Mouse (Mus musculus): ENCODE data around the gene Rimbp3. TPM values are rescaled to one million over a fixed set of nuclear protein-coding genes. Genes with fewer than 3 reads are reported as not detected.
"Not testable (repeated sequence)": the region's sequence is repeated elsewhere in the genome, so short reads cannot be mapped to it uniquely, and the experiment has no call there.

Rimbp3 gene
- 0.46 and 0.52 TPM in 2 replicates for polyA plus RNA-seq (2016; fragmentation: Nextera tagmentation; extraction: Ambion mirVana)

DNA sequence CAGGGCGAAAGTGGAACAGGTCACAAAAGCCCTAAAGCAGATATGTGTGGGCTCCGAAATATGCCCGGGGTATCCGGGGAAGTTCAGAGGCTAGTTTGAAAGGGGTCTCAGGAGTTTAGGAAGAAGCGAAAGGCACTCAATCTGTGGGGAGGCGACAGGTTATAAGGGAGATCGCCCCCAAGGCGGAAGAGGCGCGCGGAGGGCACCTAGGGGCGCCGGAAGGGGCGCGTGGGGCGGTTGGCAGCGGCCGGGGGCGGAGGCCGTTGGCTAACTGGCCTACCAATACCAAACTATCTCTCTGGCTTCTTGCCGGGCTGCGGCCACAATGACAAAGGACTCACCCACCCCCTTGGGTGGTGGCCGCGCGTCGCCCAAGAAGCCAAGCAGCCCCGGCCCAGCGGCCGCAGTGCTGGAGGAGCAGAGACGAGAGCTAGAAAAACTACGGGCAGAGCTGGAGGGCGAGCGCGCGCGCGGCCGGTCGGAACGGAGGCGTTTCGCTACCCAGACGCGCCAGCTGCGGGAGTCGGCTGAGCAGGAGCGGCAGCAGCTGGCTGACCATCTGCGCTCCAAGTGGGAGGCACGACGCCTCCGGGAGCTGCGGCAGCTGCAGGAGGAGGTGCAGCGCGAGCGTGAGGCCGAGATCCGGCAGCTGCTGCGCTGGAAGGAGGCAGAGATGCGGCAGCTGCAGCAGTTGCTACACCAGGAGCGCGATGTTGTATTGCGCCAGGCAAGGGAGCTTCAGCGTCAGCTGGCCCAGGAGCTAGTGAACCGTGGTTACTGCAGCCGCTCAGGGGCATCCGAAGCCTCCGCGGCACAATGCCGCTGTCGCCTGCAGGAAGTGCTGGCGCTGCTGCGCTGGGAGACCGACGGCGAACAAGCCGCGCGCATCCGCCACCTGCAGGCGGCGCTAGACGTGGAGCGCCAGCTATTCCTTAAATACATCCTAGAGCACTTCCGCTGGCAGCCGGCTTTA lies at the start of gene Rimbp3:
Gene Rimbp3 (plus strand): TSS at position 215 of the 973 bp plus-strand sequence.
- peak within 1 kb of the TSS; percentile 47 for H3K4me3 ChIP-seq
- peaks cover 21% of the 10 kb centered on the region for H3K4me1 ChIP-seq
- WGBS: under 1% methylated on average over 85 of the region's 85 CpGs
- H3K27me3 ChIP-seq: peaks cover 42% of the 10 kb centered on the region
- H3K27ac ChIP-seq: peak within 1 kb of the TSS; percentile 14; the same call in 1 of the 2 replicates
- peak within 1 kb of the TSS; percentile 98 for H3K4me2 ChIP-seq (replicated peaks)
- no peaks in the 10 kb centered on the region for H3K9me3 ChIP-seq
- peak; percentile 65; the same call in 1 of the 2 replicates for ATAC-seq (ENCODE audit: insufficient number of reproducible peaks, insufficient read depth, low FRiP score, low TSS enrichment)
- peak within 1 kb of the TSS; percentile 63 for H3K9ac ChIP-seq
- H3K36me3 ChIP-seq: no peaks in the 10 kb centered on the region

DNA sequence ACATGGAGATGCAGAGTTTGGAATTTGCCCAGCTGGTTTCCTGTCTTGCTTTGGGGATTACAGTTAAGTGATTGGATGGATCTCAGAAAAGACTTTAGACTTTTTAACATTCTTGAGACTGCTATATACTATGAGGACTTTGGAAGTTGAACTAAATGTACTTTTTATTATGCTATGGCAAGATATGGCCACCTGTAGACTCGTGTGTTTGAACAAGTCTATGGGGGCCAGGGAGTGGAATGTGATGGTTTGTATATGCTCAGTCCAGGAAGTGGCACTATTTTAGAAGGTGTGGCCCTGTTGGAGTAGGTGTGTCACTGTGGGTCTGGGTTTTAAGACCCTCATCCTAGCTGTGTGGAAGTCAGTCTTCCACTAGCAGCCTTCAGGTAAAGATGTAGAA lies 42.9 kb upstream of the Rimbp3 start:
- WGBS: 91% methylated on average over 1 of the region's 1 CpGs

DNA sequence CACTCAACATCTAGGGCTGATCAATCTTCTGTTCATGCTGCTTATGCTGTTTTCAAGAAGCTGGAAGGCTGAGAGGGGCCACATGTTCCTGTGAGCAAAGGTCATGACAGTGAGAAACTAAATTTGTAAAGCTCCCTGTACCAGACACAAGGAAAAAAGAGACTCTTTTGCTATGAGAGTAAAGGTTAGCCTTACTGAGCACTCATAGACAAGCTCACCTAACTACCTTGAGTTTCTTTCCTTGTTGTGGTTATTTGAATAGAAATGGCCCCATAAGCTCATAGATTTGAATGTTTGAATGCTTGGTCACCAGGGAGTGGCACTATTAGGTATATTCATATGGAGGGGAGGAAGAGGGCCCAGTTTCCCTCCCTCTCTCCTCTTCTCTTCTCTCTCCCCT lies 41.2 kb upstream of the Rimbp3 start:
- H3K9ac ChIP-seq: no peak overlapping the region
- peaks cover 47% of the 10 kb centered on the region for H3K36me3 ChIP-seq
- H3K4me1 ChIP-seq: no peaks in the 10 kb centered on the region
- no peak for ATAC-seq (ENCODE audit: insufficient number of reproducible peaks, insufficient read depth, low FRiP score, low TSS enrichment)
- H3K9me3 ChIP-seq: no peaks in the 10 kb centered on the region
- H3K4me2 ChIP-seq (replicated peaks): no peak overlapping the region
- no peak overlapping the region for H3K27ac ChIP-seq
- no peak overlapping the region for H3K4me3 ChIP-seq
- no peaks in the 10 kb centered on the region for H3K27me3 ChIP-seq

More for the DNA sequence above, 42.9 kb upstream of the Rimbp3 start:
- H3K4me3 ChIP-seq; H3K27me3 ChIP-seq; H3K9me3 ChIP-seq; H3K4me2 ChIP-seq (replicated peaks); H3K27ac ChIP-seq; H3K9ac ChIP-seq; H3K4me1 ChIP-seq; ATAC-seq (ENCODE audit: insufficient number of reproducible peaks, insufficient read depth, low FRiP score, low TSS enrichment): not testable (repeated sequence)
- peaks cover 42% of the 10 kb centered on the region for H3K36me3 ChIP-seq

DNA sequence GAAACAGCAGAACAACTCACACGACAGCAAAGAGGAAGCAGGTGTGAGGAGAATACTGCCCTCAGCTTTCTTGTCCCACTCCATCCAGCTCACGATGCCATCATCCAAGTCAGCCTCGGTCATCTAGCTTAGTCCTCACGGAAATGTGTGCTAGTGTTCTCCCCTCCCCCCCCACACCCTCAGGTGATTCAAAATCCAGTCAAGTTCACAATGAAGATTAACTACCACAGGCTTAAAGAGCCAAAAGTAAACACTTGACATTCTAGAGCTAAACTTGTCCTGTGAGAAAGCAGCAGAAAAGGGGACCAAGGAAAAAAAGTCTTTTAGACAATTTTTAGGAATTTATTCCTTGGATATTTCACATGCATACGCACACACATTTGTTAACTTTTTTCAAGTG lies 40.4 kb upstream of the Rimbp3 start:
- Histone ChIP-seq H3K36me3 (peaks cover 53% of the 10 kb centered on the region), H3K4me1 (no peaks in the 10 kb centered on the region), H3K9ac (no peak overlapping the region), H3K4me2 (replicated peaks) (no peak overlapping the region), H3K27ac (no peak overlapping the region), H3K27me3 (no peaks in the 10 kb centered on the region), H3K9me3 (no peaks in the 10 kb centered on the region), H3K4me3 (no peak overlapping the region)
- ATAC-seq (ENCODE audit: insufficient number of reproducible peaks, insufficient read depth, low FRiP score, low TSS enrichment): no peak
- 86% methylated on average over 5 of the region's 5 CpGs for WGBS

DNA sequence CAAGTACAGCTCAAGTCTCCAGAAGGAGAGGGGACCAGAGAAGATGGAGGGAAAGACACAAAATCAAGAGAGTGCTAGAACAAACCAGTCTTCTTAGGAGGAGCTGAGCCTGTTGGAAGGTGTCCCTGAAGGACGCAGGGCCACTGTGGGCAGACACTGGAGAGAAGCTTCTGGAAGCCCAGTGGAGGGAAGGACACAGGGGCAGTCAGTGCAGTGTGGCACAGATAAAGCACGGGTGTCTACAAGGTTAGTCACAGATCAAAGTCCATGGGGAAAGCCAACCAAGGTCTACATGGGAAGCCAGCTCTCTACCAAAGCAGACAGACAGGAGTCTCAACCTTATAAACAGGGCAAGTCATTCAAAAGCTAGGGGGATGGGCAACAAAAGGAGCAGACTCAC lies 32.6 kb upstream of the Rimbp3 start:
- Histone ChIP-seq H3K27me3 (no peaks in the 10 kb centered on the region), H3K4me1 (no peaks in the 10 kb centered on the region), H3K4me3 (no peak overlapping the region), H3K27ac (no peak overlapping the region), H3K9me3 (no peaks in the 10 kb centered on the region), H3K36me3 (peaks cover 35% of the 10 kb centered on the region), H3K9ac (no peak overlapping the region), H3K4me2 (replicated peaks) (no peak overlapping the region)
- WGBS: 87% methylated on average over 2 of the region's 2 CpGs
- ATAC-seq (ENCODE audit: insufficient number of reproducible peaks, insufficient read depth, low FRiP score, low TSS enrichment): no peak

DNA sequence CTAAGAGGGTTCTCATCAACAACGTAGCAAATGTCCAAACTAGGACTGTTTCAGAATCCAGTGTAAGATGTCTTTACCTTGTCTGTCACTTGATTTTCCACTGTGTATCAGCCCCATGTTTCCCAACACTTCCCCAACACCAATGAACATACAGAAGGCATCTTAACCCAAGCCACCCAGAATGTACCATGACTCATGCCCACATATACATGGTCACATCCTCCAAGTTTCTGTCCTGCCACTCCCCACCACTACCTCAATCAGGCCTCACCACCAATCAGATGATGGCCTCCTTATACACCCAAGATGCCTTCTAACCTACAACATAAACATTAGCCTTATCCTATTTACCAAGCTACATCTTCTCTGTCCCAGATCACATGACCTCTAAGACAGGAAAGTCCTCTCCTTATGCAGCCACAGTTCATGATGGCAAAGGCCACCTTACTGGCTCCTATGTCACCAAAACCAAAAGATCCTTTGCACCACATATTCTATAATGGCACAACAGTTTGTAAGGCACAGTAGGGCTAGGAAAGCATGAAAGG lies 30.7 kb upstream of the Rimbp3 start:
- no peak overlapping the region for H3K9ac ChIP-seq
- no peak overlapping the region for H3K27ac ChIP-seq
- no peak overlapping the region for H3K4me3 ChIP-seq
- no peak for ATAC-seq (ENCODE audit: insufficient number of reproducible peaks, insufficient read depth, low FRiP score, low TSS enrichment)
- no peaks in the 10 kb centered on the region for H3K9me3 ChIP-seq
- H3K27me3 ChIP-seq: no peaks in the 10 kb centered on the region
- no peak overlapping the region for H3K4me2 ChIP-seq (replicated peaks)
- 100% methylated on average over 1 of the region's 1 CpGs for WGBS
- H3K36me3 ChIP-seq: peaks cover 21% of the 10 kb centered on the region
- H3K4me1 ChIP-seq: no peaks in the 10 kb centered on the region

DNA sequence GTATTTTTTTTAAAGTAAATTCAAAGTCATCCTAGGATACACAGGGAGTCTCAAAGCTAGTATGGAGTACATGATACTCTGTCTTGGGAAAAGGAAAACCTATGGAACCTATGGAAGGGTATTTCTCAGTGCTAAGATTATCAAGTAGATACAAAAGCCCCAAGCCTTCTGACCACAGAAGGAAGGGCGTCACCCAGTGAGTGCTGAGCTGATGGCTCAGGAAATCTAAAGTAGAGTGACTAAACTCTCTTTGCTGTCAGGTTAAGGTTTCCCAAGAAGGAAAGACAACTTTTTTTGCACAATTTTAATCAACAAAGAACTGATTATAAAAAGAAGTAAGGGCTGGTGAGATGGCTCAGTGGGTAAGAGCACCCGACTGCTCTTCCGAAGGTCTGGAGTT lies 28.7 kb upstream of the Rimbp3 start:
- peaks cover 12% of the 10 kb centered on the region for H3K36me3 ChIP-seq
- no peaks in the 10 kb centered on the region for H3K4me1 ChIP-seq
- no peaks in the 10 kb centered on the region for H3K27me3 ChIP-seq
- no peaks in the 10 kb centered on the region for H3K9me3 ChIP-seq
- H3K4me3 ChIP-seq: no peak overlapping the region
- no peak overlapping the region for H3K9ac ChIP-seq
- WGBS: 90% methylated on average over 3 of the region's 3 CpGs
- no peak overlapping the region for H3K4me2 ChIP-seq (replicated peaks)
- no peak for ATAC-seq (ENCODE audit: insufficient number of reproducible peaks, insufficient read depth, low FRiP score, low TSS enrichment)
- no peak overlapping the region for H3K27ac ChIP-seq

DNA sequence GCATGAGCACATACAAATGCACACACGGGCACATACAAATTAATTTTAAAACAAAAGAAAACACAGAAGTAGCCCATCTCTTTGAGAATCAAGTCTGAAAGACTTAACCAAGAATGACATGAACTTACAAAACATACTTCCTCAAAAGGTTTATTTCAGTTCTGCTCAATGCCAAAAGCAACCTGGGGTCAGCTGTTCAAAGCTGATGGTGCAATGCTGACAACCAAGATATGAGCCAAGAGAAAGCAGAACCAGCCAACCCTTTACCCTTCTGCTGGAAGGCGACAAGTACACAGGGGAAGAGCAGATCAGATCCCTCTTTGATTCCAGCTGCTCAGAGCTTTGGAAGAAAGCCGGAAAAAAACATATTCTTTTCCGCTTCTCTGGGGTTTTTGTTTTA lies 27.0 kb upstream of the Rimbp3 start:
- H3K4me3 ChIP-seq: no peak overlapping the region
- H3K27me3 ChIP-seq: no peaks in the 10 kb centered on the region
- no peak overlapping the region for H3K9ac ChIP-seq
- H3K9me3 ChIP-seq: no peaks in the 10 kb centered on the region
- no peak for ATAC-seq (ENCODE audit: insufficient number of reproducible peaks, insufficient read depth, low FRiP score, low TSS enrichment)
- WGBS: 88% methylated on average over 4 of the region's 4 CpGs
- peaks cover 18% of the 10 kb centered on the region for H3K36me3 ChIP-seq
- H3K27ac ChIP-seq: no peak overlapping the region
- H3K4me1 ChIP-seq: no peaks in the 10 kb centered on the region
- H3K4me2 ChIP-seq (replicated peaks): no peak overlapping the region

DNA sequence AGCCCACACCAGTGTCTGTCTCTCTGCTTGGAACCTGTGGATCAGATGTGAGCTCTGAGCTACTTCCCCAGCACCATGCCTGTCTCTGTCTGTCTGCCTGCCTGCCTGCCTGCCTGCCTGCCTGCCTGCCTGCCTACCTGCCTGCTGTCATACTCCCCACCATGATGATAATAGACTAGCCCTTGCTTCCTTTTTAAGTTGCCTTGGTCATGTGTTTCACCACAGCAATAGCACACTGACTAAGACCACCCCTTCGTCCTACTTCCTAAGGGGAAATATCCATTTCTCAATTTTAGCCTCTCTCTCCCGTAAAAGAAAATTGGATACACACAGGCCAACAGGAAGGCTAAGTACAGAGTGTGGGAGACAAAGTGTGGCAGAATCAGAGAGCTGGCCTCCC lies 26.3 kb upstream of the Rimbp3 start:
- H3K4me3 ChIP-seq: no peak overlapping the region
- no peak overlapping the region for H3K27ac ChIP-seq
- ATAC-seq (ENCODE audit: insufficient number of reproducible peaks, insufficient read depth, low FRiP score, low TSS enrichment): no peak
- H3K9me3 ChIP-seq: no peaks in the 10 kb centered on the region
- H3K9ac ChIP-seq: no peak overlapping the region
- no peaks in the 10 kb centered on the region for H3K27me3 ChIP-seq
- peaks cover 22% of the 10 kb centered on the region for H3K36me3 ChIP-seq
- H3K4me2 ChIP-seq (replicated peaks): no peak overlapping the region
- no peaks in the 10 kb centered on the region for H3K4me1 ChIP-seq
- 76% methylated on average over 2 of the region's 2 CpGs for WGBS

DNA sequence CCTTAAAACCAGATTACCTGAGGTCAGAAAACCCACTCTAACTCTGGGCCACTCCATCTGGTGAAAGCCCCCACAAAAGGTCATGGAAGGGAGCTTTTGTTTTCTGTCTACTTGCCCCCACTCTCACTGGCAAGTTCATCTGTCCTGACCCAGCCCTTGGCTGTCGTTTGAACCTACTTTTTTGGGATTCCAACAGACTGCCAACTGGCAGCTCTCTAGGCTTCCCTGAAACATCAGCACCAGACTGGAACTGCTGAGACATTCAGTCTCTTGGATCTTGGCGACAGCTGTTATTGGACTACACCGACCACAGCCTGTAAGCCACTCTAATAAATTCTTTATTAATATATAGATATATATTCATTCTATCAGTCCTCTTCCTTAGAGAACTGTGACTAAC lies 25.4 kb upstream of the Rimbp3 start:
- whole genome bisulfite sequencing: 84% methylated on average over 3 of the region's 3 CpGs
- Histone ChIP-seq H3K4me3 (no peak overlapping the region), H3K27ac (no peak overlapping the region)

DNA sequence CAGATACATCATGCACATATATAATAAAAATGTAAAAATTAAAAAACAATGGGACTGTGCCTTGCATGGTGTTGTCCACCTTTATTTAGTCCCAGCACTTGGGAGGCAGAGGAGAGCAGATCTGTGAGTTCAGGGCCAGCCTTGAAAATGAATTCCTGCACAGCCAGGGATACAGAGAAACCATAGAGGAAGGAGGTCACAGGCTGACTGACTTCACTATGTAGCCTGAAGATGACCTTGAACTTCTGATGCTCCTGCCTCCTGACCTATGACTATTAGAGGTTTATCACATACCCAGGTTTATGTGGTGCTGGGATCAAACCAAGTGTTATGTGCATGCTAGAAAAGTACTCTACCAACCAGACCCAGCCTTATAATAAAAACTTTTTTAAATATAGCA lies 22.9 kb upstream of the Rimbp3 start:
- Histone ChIP-seq H3K9ac (no peak overlapping the region), H3K27ac (no peak overlapping the region), H3K4me3 (no peak overlapping the region), H3K4me1 (no peaks in the 10 kb centered on the region), H3K9me3 (no peaks in the 10 kb centered on the region), H3K27me3 (no peaks in the 10 kb centered on the region), H3K4me2 (replicated peaks) (no peak overlapping the region), H3K36me3 (peaks cover 18% of the 10 kb centered on the region)
- ATAC-seq (ENCODE audit: insufficient number of reproducible peaks, insufficient read depth, low FRiP score, low TSS enrichment): no peak

More for the DNA sequence above, 25.4 kb upstream of the Rimbp3 start:
- Histone ChIP-seq H3K4me1 (no peaks in the 10 kb centered on the region), H3K4me2 (replicated peaks) (no peak overlapping the region), H3K9ac (no peak overlapping the region), H3K27me3 (no peaks in the 10 kb centered on the region), H3K36me3 (peaks cover 22% of the 10 kb centered on the region), H3K9me3 (no peaks in the 10 kb centered on the region)
- no peak for ATAC-seq (ENCODE audit: insufficient number of reproducible peaks, insufficient read depth, low FRiP score, low TSS enrichment)

DNA sequence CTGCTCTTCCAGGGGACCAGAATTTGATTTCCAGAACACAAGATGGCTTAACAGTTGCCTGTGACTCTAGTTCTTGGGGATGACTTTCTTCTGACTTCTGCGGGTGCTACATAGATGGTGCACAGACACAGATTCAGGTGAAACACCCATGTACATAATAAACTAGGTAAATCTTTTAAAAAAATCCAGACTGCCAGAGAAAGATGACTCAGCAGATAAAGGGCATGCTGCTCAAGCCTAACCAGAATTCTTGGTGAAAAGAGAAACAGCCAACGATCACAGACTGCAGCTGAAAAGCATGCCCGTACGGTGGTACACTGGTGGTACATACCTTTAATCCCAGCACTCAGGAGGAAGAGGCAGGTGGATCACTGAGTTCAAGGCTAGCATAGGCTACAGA lies 14.6 kb upstream of the Rimbp3 start:
- Histone ChIP-seq H3K4me1 (no peaks in the 10 kb centered on the region), H3K36me3 (peaks cover 8% of the 10 kb centered on the region; the same call in 1 of the 2 replicates), H3K9ac (no peak overlapping the region), H3K27me3 (no peaks in the 10 kb centered on the region), H3K9me3 (no peaks in the 10 kb centered on the region), H3K4me3 (no peak overlapping the region), H3K4me2 (replicated peaks) (no peak overlapping the region), H3K27ac (no peak overlapping the region)
- WGBS: 96% methylated on average over 4 of the region's 4 CpGs
- ATAC-seq (ENCODE audit: insufficient number of reproducible peaks, insufficient read depth, low FRiP score, low TSS enrichment): no peak
